Mouse (Mus musculus): ENCODE data around the gene Tiam2.

DNA sequence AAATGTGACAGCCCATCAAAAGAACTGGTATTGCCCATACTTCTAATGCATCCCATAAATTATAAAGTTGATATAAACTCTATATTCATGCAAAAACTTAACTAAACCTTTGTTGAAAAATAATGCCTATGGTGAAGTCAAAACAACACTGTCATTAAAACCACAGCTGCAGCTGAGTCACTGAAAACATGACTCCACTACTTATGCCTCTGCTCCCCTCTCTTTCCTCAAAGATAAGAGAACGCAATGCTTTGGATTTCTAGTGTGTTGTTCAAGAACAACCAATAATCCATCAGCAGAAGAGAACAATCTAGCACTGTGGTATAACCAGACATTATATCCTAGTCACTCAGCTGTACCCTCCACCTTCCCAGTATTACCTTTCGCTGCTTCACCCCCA is 213.9 kb downstream of the Tiam2 start:
- TF ChIP-seq CTCF (IDR thresholded peaks at IDR 0.05; ENCODE audit: borderline replicate concordance, insufficient read depth, low read length) (no peak), POLR2A (IDR thresholded peaks at IDR 0.05; ENCODE audit: low read depth, low read length) (no peak)

Measured in embryonic fibroblast, embryonic 13.5 days (primary cell).